Mouse (Mus musculus) midbrain, embryonic 10.5 days (tissue): ENCODE data around the gene Lce6a. TPM values are rescaled to one million over a fixed set of nuclear protein-coding genes. Genes with fewer than 3 reads are reported as not detected.

ENCODE experiments used
- DNase-seq: peaks from one replicate; pipeline ENCODE4 v3.0.0-alpha.2; 2017; ENCODE audit warnings: low spot score
- H3K27ac ChIP-seq: fragments of 300-500 bp; sonication (generic); replicated peaks from 2 replicates; pipeline ENCODE4 v1.5.1; 2016; ENCODE audit warnings: mild to moderate bottlenecking
- H3K27me3 ChIP-seq: fragments of 300-500 bp; sonication (generic); 2 replicates; pipeline ENCODE4 v1.6.1; 2016; ENCODE audit warnings: low read depth, mild to moderate bottlenecking; ENCODE audit not compliant: poor library complexity, severe bottlenecking
- H3K36me3 ChIP-seq: fragments of 300-500 bp; sonication (generic); 2 replicates; pipeline ENCODE4 v1.6.1; 2016; ENCODE audit warnings: mild to moderate bottlenecking, moderate library complexity
- H3K4me1 ChIP-seq: fragments of 300-500 bp; sonication (generic); 2 replicates; pipeline ENCODE4 v1.6.1; 2016
- H3K4me3 ChIP-seq: fragments of 300-500 bp; sonication (generic); 2 replicates; pipeline ENCODE4 v1.5.1; 2016; ENCODE audit warnings: mild to moderate bottlenecking, moderate library complexity
- H3K9me3 ChIP-seq: fragments of 300-500 bp; sonication (generic); replicated peaks from 2 replicates; pipeline ENCODE4 v1.6.1; 2016; ENCODE audit warnings: mild to moderate bottlenecking
- WGBS: fragments of 180-500 bp; shearing (Covaris S2); methylation state at CpG from one replicate; pipeline ENCODE4 v1.1.7; 2016; 5-methylcytosine and 5-hydroxymethylcytosine counted together
- polyA plus RNA-seq: library from polyadenylated mRNA; unstranded; fragments of >200 nt; fragmentation: Nextera tagmentation; extraction: Ambion mirVana; gene quantifications from 2 replicates; pipeline ENCODE4 v1.2.1, GENCODE M21; 2016

Gene Lce6a
- polyA plus RNA-seq, 1 experiment from 2014 or later: not detected

- WGBS: 72% methylated on average over 1 of the region's 1 CpGs
- H3K4me3 ChIP-seq: no peak within 1 kb of the TSS
- no peaks in the 10 kb centered on the region for H3K36me3 ChIP-seq
- no peak for DNase-seq
- H3K9me3 ChIP-seq: no peaks in the 10 kb centered on the region
- peaks cover 3% of the 10 kb centered on the region for H3K4me1 ChIP-seq
- no peak within 1 kb of the TSS for H3K27ac ChIP-seq
- H3K27me3 ChIP-seq: no peaks in the 10 kb centered on the region
Measured at GRCm38 (mm10) chr3:92588858-92589257, 32.6 kb downstream of the Lce6a start, which contains the start of gene Smcp. TSS of gene Smcp (minus strand) at chr3:92588997.

- WGBS: 83% methylated on average over 3 of the region's 3 CpGs
Measured at GRCm38 (mm10) chr3:92587190-92587589, 34.3 kb downstream of the Lce6a start.

DNA sequence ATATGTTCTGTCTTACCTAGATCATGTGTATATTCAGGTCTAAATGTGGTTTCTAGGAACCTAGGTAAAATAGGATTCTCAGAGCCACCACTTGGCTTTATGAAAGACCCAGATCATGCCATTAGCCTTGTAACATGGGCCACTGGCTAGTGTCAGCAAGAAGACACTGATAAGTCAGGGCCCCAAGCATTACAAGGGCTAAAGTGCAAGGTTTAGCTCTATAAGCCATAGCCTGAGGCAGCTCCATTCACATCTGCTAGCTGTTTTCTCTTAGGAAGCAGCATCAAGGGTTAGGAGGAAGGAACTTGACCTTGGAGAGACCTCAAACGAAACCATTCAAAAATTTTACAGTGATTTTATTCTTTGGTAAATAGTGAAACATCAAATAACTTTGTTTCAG, 36.4 kb downstream of the Lce6a start:
- Histone ChIP-seq H3K36me3 (no peaks in the 10 kb centered on the region), H3K4me1 (peaks cover 12% of the 10 kb centered on the region), H3K27me3 (no peaks in the 10 kb centered on the region), H3K4me3 (no peak overlapping the region), H3K27ac (no peak overlapping the region), H3K9me3 (no peaks in the 10 kb centered on the region)
- WGBS: 79% methylated on average over 1 of the region's 1 CpGs
- no peak for DNase-seq

More at GRCm38 (mm10) chr3:92587190-92587589, 34.3 kb downstream of the Lce6a start:
- peaks cover 12% of the 10 kb centered on the region for H3K4me1 ChIP-seq
- H3K4me3 ChIP-seq: no peak overlapping the region
- H3K9me3 ChIP-seq: no peaks in the 10 kb centered on the region
- H3K27me3 ChIP-seq: no peaks in the 10 kb centered on the region
- no peak for DNase-seq
- no peaks in the 10 kb centered on the region for H3K36me3 ChIP-seq
- H3K27ac ChIP-seq: no peak overlapping the region

- H3K27ac ChIP-seq: no peak overlapping the region
- H3K9me3 ChIP-seq: no peaks in the 10 kb centered on the region
- WGBS: 73% methylated on average over 3 of the region's 3 CpGs
- no peak overlapping the region for H3K4me3 ChIP-seq
- no peak for DNase-seq
- H3K4me1 ChIP-seq: peaks cover 27% of the 10 kb centered on the region
- no peaks in the 10 kb centered on the region for H3K36me3 ChIP-seq
- H3K27me3 ChIP-seq: no peaks in the 10 kb centered on the region
Measured at GRCm38 (mm10) chr3:92583164-92583826, 38.2 kb downstream of the Lce6a start.

DNA sequence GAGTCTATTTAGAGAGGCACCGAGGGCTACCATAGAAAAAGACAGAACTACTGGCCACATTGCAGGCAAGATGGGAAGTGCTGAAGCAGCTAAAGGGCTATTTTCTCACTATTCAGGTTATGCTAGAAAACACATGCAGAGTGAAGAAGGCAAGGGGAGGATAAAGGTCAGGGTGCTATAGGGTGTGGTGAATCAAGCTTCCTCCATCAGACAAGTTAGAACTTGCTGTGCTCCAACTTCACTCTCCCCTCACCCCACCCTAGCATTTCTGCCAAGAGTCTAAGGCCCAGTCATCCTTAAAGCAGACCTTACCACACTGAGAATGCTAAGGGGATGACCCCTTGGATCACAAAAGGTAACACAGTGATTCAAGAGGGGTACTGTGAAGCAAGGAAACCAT, 42.0 kb downstream of the Lce6a start:
- H3K4me3 ChIP-seq: no peak overlapping the region
- H3K27me3 ChIP-seq: no peaks in the 10 kb centered on the region
- no peak overlapping the region for H3K27ac ChIP-seq
- no peak for DNase-seq
- WGBS: 69% methylated on average over 1 of the region's 1 CpGs
- H3K4me1 ChIP-seq: peaks cover 30% of the 10 kb centered on the region
- no peaks in the 10 kb centered on the region for H3K36me3 ChIP-seq
- H3K9me3 ChIP-seq: no peaks in the 10 kb centered on the region

GRCm38 (mm10) chr3:92578652-92579413, 42.6 kb downstream of the Lce6a start:
- Histone ChIP-seq H3K4me3 (no peak overlapping the region), H3K27me3 (no peaks in the 10 kb centered on the region), H3K4me1 (peaks cover 27% of the 10 kb centered on the region), H3K36me3 (no peaks in the 10 kb centered on the region), H3K9me3 (no peaks in the 10 kb centered on the region), H3K27ac (no peak overlapping the region)
- DNase-seq: no peak
- WGBS: 58% methylated on average over 4 of the region's 4 CpGs

GRCm38 (mm10) chr3:92573449-92574041, 47.9 kb downstream of the Lce6a start, which contains the start of gene Ivl:
TSS of gene Ivl (minus strand) at chr3:92573735.
- Histone ChIP-seq H3K36me3 (no peaks in the 10 kb centered on the region), H3K4me1 (peaks cover 5% of the 10 kb centered on the region), H3K27ac (no peak within 1 kb of the TSS), H3K4me3 (no peak within 1 kb of the TSS), H3K9me3 (no peaks in the 10 kb centered on the region), H3K27me3 (no peaks in the 10 kb centered on the region)
- 86% methylated on average over 1 of the region's 1 CpGs for WGBS
- DNase-seq: no peak

GRCm38 (mm10) chr3:92572514-92573155, 48.8 kb downstream of the Lce6a start:
- Histone ChIP-seq H3K4me1 (peaks cover 3% of the 10 kb centered on the region; the same call in 1 of the 2 replicates), H3K36me3 (no peaks in the 10 kb centered on the region), H3K27me3 (no peaks in the 10 kb centered on the region), H3K27ac (no peak overlapping the region), H3K9me3 (no peaks in the 10 kb centered on the region), H3K4me3 (no peak overlapping the region)
- 79% methylated on average over 2 of the region's 2 CpGs for WGBS
- no peak for DNase-seq

Other genes starting within 250 kb of the Lce6a start
- gene Sprr2h, start 236.0 kb downstream of the Lce6a start, polyA plus RNA-seq: not detected in 2 replicates
- gene Sprr2i, start 213.7 kb downstream of the Lce6a start, polyA plus RNA-seq: not detected in 2 replicates
- gene Sprr2j-ps, start 203.6 kb downstream of the Lce6a start, polyA plus RNA-seq: not detected in 2 replicates
- 9.1 and 11.4 TPM in 2 replicates for gene Gm9774, start 192.2 kb downstream of the Lce6a start, polyA plus RNA-seq
- not detected in 2 replicates for gene Sprr2k, start 189.1 kb downstream of the Lce6a start, polyA plus RNA-seq
- not detected in 2 replicates for gene Sprr1b, start 182.9 kb downstream of the Lce6a start, polyA plus RNA-seq
- not detected in 2 replicates for gene Sprr3, start 162.9 kb downstream of the Lce6a start, polyA plus RNA-seq
- not detected in 2 replicates for gene Sprr1a, start 135.8 kb downstream of the Lce6a start, polyA plus RNA-seq
- gene Sprr4, start 121.2 kb downstream of the Lce6a start, polyA plus RNA-seq: not detected in 2 replicates
- not detected in 2 replicates for gene 2310046K23Rik, start 87.1 kb downstream of the Lce6a start, polyA plus RNA-seq
- 0.11 TPM in 1 of 2 replicates, not detected in the other for gene Ivl, start 47.9 kb downstream of the Lce6a start, polyA plus RNA-seq
- not detected in 2 replicates for gene Smcp, start 32.7 kb downstream of the Lce6a start, polyA plus RNA-seq
- gene 2210017I01Rik, start 14.2 kb downstream of the Lce6a start, polyA plus RNA-seq: not detected in 2 replicates
- not detected in 2 replicates for gene Lce1a1, start 26.6 kb upstream of the Lce6a start, polyA plus RNA-seq
- gene Lce1b, start 35.3 kb upstream of the Lce6a start, polyA plus RNA-seq: not detected in 2 replicates
- not detected in 2 replicates for gene Lce1a2, start 48.7 kb upstream of the Lce6a start, polyA plus RNA-seq
- gene Lce1c, start 57.6 kb upstream of the Lce6a start, polyA plus RNA-seq: not detected in 2 replicates
- not detected in 2 replicates for gene Lce1d, start 65.5 kb upstream of the Lce6a start, polyA plus RNA-seq
- gene Lce1e, start 87.4 kb upstream of the Lce6a start, polyA plus RNA-seq: not detected in 2 replicates
- gene Lce1f, start 98.7 kb upstream of the Lce6a start, polyA plus RNA-seq: not detected in 2 replicates
- not detected in 2 replicates for gene Gm38119, start 117.4 kb upstream of the Lce6a start, polyA plus RNA-seq
- gene Lce1g, start 130.7 kb upstream of the Lce6a start, polyA plus RNA-seq: not detected in 2 replicates
- not detected in 2 replicates for gene Lce1h, start 143.4 kb upstream of the Lce6a start, polyA plus RNA-seq
- not detected in 2 replicates for gene Lce1i, start 157.2 kb upstream of the Lce6a start, polyA plus RNA-seq
- gene Lce1j, start 168.9 kb upstream of the Lce6a start, polyA plus RNA-seq: not detected in 2 replicates
- gene Lce1k, start 186.2 kb upstream of the Lce6a start, polyA plus RNA-seq: not detected in 2 replicates
- gene Kprp, start 205.6 kb upstream of the Lce6a start, polyA plus RNA-seq: not detected in 2 replicates
- not detected in 2 replicates for gene Lce1l, start 229.6 kb upstream of the Lce6a start, polyA plus RNA-seq
- not detected in 2 replicates for gene 2310050C09Rik, start 248.6 kb upstream of the Lce6a start, polyA plus RNA-seq